Mouse (Mus musculus) embryonic fibroblast, embryonic 13.5 days (primary cell): ENCODE measurements around the gene Atp6ap2. TPM values are rescaled to one million over a fixed set of nuclear protein-coding genes. Genes with fewer than 3 reads are reported as not detected.
"Not testable (repeated sequence)": the region's sequence is repeated elsewhere in the genome, so short reads cannot be mapped to it uniquely, and the experiment has no call there.

Source experiments
- H3K27ac ChIP-seq: 2 replicates; pipeline ENCODE4 v1.5.1; 2012; ENCODE audit warnings: low read length, control low read depth, inconsistent platforms; ENCODE audit not compliant: insufficient read depth
- H3K4me1 ChIP-seq: 2 replicates; pipeline ENCODE4 v1.6.1; 2011; ENCODE audit warnings: low read length; ENCODE audit not compliant: control insufficient read depth, insufficient read depth
- H3K4me3 ChIP-seq: 2 replicates; pipeline ENCODE4 v1.5.1; 2011; ENCODE audit warnings: mild to moderate bottlenecking, control low read depth, low read length; ENCODE audit not compliant: insufficient read depth
- CTCF ChIP-seq: IDR thresholded peaks from 2 replicates; pipeline ENCODE4 v1.5.1; 2011; ENCODE audit warnings: mild to moderate bottlenecking, control low read depth, low read length, moderate library complexity, borderline replicate concordance; ENCODE audit not compliant: insufficient read depth
- POLR2A ChIP-seq: IDR thresholded peaks from 2 replicates; pipeline ENCODE4 v1.6.1; 2011; ENCODE audit warnings: low read depth, mild to moderate bottlenecking, control low read depth, low read length, moderate library complexity
- polyA plus RNA-seq: library from polyadenylated mRNA; stranded (reverse); fragments of >200 nt; gene quantifications from 2 replicates; pipeline ENCODE4 v1.2.4, GENCODE M21; 2011; ENCODE audit warnings: low read depth; ENCODE audit not compliant: missing spikeins, insufficient read length

Atp6ap2 gene
- polyA plus RNA-seq, 1 experiment: 77.7 TPM

DNA sequence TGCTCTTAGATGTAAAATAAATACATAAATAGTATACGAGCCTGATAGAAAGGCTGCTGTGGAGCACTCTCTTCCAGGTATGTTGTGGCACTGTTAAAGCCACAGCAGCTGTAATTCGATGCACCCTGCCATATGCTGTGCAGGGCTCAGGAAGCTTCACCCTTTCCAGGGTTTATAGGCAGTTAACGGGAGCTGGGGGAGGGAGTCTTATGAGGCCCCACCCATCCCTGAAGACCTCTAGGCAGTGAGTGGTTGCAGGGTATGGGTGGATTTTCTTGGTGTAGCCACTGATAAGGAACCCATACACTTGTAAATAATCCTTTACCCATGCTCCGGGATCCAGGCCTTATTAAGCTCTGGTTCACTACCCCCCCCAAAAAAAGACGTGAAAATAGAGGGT, 6.2 kb downstream of the Atp6ap2 start:
- Histone ChIP-seq H3K4me1 (no peaks in the 10 kb centered on the region), H3K27ac (no peak overlapping the region), H3K4me3 (no peak overlapping the region)
- TF ChIP-seq CTCF: no peak
- TF ChIP-seq POLR2A: no peak

DNA sequence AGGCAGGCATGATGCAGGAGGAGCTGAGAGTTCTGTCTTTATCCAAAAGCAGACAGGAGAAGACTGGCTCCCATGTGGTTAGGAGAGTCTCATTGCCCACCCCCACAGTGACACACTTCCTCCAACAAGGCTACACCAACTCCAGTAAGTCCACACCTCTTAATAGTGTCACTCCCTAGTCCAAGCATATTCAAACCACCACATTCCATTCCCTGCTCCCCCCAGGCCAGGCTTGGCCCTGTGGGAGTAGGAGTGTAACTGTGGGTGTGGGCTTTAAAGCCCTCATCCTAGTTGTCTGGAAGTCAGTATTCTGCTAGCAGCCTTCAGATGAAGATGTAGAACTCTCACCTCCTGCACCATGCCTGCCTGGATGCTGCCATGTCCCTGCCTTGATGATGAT, 22.9 kb downstream of the Atp6ap2 start:
- not testable (repeated sequence) for H3K27ac ChIP-seq, H3K4me3 ChIP-seq, H3K4me1 ChIP-seq

DNA sequence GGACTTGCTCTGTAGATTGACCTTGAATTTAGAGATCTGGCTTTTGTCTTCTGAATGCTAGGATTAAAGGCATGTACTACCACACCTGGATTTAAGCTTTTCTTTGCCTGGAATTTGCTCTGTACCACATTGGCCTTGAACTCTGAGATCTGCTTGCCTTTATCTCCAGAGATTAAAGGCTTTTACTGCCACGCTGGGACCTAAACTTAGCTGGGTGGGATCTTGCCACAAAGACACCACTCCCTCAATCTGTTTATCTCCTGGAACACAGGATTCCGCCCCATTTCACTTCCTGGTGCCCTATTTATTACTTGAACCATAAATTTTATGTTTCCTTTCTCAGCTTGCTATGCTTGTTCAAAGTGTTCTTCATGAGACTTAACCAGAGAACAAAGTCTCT, 23.6 kb downstream of the Atp6ap2 start:
- Histone ChIP-seq H3K4me1 (no peaks in the 10 kb centered on the region), H3K4me3 (no peak overlapping the region), H3K27ac (no peak overlapping the region)
- TF ChIP-seq CTCF (no peak), POLR2A (no peak)

DNA sequence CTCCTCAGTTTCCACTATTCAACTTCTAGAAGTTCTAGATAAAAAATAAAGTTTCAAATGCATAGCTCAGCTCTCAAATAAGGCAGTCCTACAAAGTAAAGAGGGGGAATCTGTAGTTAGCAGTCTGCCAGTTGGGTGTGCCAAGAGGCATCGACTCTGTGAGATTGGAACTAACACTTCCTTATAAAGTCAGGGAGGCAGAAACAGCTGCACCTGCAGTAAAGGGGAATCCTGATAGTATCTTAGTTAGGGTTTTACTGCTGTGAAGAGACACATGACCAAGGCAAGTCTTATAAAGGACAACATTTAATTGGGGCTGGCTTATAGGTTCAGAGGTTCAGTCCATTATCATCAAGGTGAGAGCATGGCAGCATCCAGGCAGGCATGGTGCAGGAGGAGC, 24.8 kb downstream of the Atp6ap2 start:
- not testable (repeated sequence) for H3K27ac ChIP-seq, H3K4me1 ChIP-seq

DNA sequence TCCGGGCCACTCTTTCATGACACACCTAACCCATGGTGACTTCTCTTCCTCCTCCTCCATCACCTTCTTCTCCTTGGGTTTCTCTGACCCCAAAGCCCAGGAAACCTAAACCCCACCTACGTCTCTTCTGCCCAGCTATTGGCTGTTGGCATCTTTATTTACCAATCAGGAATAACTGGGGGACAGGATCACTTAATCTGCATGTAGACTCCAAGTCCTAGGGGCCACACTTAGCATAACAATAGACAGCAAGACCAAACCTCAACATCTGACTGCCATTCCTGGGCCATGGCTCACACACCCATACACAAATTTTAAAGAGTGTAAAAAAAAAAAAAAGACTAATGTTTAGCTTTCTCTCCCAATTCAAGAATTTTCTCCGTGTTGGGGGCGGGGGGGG, 37.5 kb downstream of the Atp6ap2 start:
- TF ChIP-seq POLR2A (no peak), CTCF (no peak)
- no peak overlapping the region for H3K27ac ChIP-seq
- no peak overlapping the region for H3K4me3 ChIP-seq
- no peaks in the 10 kb centered on the region for H3K4me1 ChIP-seq

More for the DNA sequence above, 24.8 kb downstream of the Atp6ap2 start:
- H3K4me3 ChIP-seq: not testable (repeated sequence)

DNA sequence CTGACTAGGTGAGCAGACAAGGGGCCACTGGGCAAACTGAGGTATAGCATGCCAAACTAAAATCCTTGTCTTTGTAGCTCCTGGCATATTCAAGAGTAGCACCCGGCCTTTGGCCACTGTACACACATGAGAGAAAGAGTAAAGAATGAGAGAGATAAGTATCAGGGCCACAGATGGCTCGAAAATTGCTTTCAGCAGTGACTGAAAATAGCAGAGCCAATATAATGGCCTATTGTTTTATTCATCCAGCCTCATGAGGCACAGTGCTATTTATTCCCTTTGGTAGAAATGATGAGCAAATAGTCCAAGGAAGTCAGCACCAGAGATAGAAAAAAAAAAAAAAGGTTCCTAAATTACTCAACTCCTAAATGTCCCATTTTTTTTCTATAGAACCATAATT, 57.4 kb downstream of the Atp6ap2 start:
- no peak overlapping the region for H3K27ac ChIP-seq
- TF ChIP-seq POLR2A (no peak), CTCF (no peak)
- no peaks in the 10 kb centered on the region for H3K4me1 ChIP-seq
- no peak overlapping the region for H3K4me3 ChIP-seq

DNA sequence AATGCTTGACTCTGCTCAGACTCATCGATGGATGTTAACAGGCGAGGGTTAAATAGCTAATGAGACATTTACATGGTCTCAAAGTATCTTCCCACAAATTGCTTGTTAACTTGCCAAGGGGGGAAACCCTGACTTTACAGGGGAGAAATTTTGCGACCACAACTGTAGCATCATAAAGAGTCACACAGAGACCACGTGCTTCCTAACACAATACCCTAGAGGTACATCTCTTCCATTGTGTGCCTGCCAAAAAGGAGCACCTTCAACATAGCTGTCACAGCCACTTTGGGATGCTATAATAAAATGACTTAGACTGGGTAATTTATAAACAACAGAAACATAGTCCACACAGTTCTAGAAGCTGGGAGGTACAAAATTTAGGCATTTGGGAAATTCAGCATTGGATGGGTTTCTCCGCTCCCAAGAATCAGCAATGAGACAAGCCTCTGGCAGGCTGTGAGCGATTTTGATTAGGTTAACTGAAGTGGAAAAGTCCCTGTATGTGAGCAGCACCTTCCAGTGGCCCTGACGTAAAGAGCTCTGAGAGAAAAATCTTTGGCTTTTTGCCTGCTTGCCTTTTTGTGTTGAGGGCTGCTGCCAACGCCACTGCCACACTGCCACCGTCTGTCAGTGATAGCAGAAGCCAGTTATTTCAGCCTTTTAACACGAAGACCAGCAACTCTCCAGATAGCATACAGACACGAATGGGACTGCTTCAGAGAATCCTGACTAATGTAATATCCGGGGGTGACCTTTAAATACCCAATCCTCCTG, 58.1 kb downstream of the Atp6ap2 start:
- Histone ChIP-seq H3K4me3 (no peak overlapping the region), H3K4me1 (no peaks in the 10 kb centered on the region), H3K27ac (no peak overlapping the region)
- no peak for TF ChIP-seq CTCF
- TF ChIP-seq POLR2A: no peak

DNA sequence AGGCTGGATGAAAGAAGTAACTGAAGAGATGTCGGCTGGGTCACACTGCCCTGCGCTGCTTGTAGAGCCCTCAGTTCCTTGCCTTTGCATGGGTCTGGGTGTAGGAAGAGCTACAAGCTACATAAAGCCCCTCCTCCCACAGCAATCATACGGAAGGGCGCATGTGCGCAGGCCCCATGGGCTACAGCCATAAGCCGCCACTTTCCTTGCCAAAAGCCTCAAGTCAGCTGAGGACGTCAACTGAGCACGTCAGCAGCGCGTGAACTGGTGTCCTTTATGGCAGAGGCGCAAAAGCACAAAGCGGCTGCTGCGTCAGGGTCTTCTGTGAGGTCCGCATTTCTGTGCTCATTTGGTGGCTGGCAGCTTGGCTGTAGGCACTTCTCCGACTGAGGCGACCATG, 64.3 kb downstream of the Atp6ap2 start:
- TF ChIP-seq CTCF (no peak), POLR2A (no peak)
- Histone ChIP-seq H3K4me1 (no peaks in the 10 kb centered on the region), H3K27ac (no peak overlapping the region), H3K4me3 (no peak overlapping the region)

DNA sequence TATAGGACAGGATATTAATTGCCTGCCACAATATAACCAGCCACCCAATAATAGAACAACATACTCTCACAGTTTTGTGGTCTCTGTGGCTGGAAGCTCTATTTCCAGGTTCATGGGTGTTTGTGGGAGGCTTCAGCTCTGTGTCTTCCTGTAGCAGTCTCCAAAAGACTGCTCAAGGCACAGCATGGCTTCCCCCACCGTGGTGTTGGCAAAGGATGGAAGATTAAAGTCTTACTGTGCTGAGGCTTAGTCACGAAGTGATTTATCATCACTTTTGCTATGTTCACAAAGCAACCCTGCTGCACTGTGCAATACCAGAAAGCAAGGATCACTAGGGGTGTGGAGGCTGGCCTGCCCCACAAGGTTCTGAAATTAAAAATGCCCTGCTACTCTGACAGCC, 66.3 kb downstream of the Atp6ap2 start:
- no peaks in the 10 kb centered on the region for H3K4me1 ChIP-seq
- H3K4me3 ChIP-seq: no peak overlapping the region
- H3K27ac ChIP-seq: no peak overlapping the region
- TF ChIP-seq POLR2A (no peak), CTCF (no peak)

Other genes starting within 250 kb of the Atp6ap2 start
- gene 1810030O07Rik, start 85.9 kb downstream of the Atp6ap2 start, polyA plus RNA-seq: 26.6 and 27.5 TPM in 2 replicates
- 47.5 and 51.3 TPM in 2 replicates for gene Med14, start 174.3 kb downstream of the Atp6ap2 start, polyA plus RNA-seq